Mouse (Mus musculus) cortical plate, adult 2 months (tissue): ENCODE measurements around the gene Iqsec1.

Experiments
- CTCF ChIP-seq: fragments of 200-500 bp; IDR thresholded peaks from 2 replicates; pipeline ENCODE4 v1.5.1; 2011; ENCODE audit warnings: mild to moderate bottlenecking, control low read depth, low read length; ENCODE audit not compliant: insufficient read depth; ENCODE audit errors: extremely low read depth
- POLR2A ChIP-seq: fragments of 200-500 bp; IDR thresholded peaks from 2 replicates; pipeline ENCODE4 v1.6.1; 2011; ENCODE audit warnings: mild to moderate bottlenecking, low read length, control low read depth; ENCODE audit not compliant: insufficient read depth; ENCODE audit errors: extremely low read depth

DNA sequence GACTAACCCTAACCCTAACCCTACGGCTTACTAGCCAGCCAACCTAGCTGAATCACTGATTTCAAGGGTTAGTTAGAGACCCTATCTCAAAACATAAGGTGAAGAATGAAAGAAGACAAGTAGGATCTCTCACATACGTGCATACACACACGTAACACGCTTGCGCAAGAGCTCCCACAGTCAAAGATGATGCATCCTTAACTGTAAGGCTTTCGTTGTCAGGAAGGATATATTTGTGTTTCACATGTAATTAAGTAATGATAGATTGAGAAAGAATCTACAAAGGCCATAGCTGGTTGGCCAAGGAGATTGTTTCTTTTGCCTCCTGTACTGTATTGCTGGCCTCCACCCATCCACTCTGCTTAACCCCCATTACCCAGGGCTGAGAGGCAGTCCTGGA lies 300.5 kb downstream of the Iqsec1 start:
- TF ChIP-seq POLR2A: no peak
- no peak for TF ChIP-seq CTCF
